Mouse (Mus musculus): ENCODE data around the gene Slit3. TPM values are rescaled to one million over a fixed set of nuclear protein-coding genes. Genes with fewer than 3 reads are reported as not detected.

Gene Slit3
- polyA plus RNA-seq, 1 experiment from 2014 or later: 9.0 TPM

GRCm38 (mm10) chr11:35625576-35625975 is 504.6 kb downstream of the Slit3 start:
- WGBS: 83% methylated on average over 5 of the region's 6 CpGs
- peaks cover 10% of the 10 kb centered on the region for H3K4me1 ChIP-seq (ENCODE audit: control insufficient read depth, insufficient read depth, low read depth, low read length)
- peak; percentile 25; the same call in 1 of the 2 replicates for ATAC-seq

GRCm38 (mm10) chr11:35626161-35626885 is 505.3 kb downstream of the Slit3 start:
- Histone ChIP-seq H3K4me2 (ENCODE audit: low read length) (no peak overlapping the region), H3K9me3 (ENCODE audit: control insufficient read depth, low read length) (no peaks in the 10 kb centered on the region), H3K9ac (ENCODE audit: low read depth, low read length) (no peak overlapping the region), H3K27ac (ENCODE audit: low read depth, low read length) (no peak overlapping the region), H3K4me1 (ENCODE audit: control insufficient read depth, insufficient read depth, low read depth, low read length) (peaks cover 10% of the 10 kb centered on the region), H3K27me3 (replicated peaks; ENCODE audit: control insufficient read depth, insufficient read depth, low read length) (no peaks in the 10 kb centered on the region; the same call in 1 of the 2 replicates), H3K4me3 (ENCODE audit: low read length) (no peak overlapping the region), H3K36me3 (ENCODE audit: control insufficient read depth, insufficient read depth, low read length) (no peaks in the 10 kb centered on the region)
- 72% methylated on average over 10 of the region's 10 CpGs for WGBS
- ATAC-seq: no peak

More at GRCm38 (mm10) chr11:35625576-35625975, 504.6 kb downstream of the Slit3 start:
- H3K27me3 ChIP-seq (replicated peaks; ENCODE audit: control insufficient read depth, insufficient read depth, low read length): no peaks in the 10 kb centered on the region; the same call in 1 of the 2 replicates
- no peak overlapping the region for H3K4me2 ChIP-seq (ENCODE audit: low read length)
- H3K9ac ChIP-seq (ENCODE audit: low read depth, low read length): no peak overlapping the region
- H3K9me3 ChIP-seq (ENCODE audit: control insufficient read depth, low read length): no peaks in the 10 kb centered on the region
- H3K4me3 ChIP-seq (ENCODE audit: low read length): no peak overlapping the region
- no peaks in the 10 kb centered on the region for H3K36me3 ChIP-seq (ENCODE audit: control insufficient read depth, insufficient read depth, low read length)
- H3K27ac ChIP-seq (ENCODE audit: low read depth, low read length): no peak overlapping the region

- Histone ChIP-seq H3K9ac (ENCODE audit: low read depth, low read length) (no peak overlapping the region), H3K9me3 (ENCODE audit: control insufficient read depth, low read length) (no peaks in the 10 kb centered on the region), H3K27ac (ENCODE audit: low read depth, low read length) (no peak overlapping the region), H3K4me1 (ENCODE audit: control insufficient read depth, insufficient read depth, low read depth, low read length) (peaks cover 10% of the 10 kb centered on the region), H3K36me3 (ENCODE audit: control insufficient read depth, insufficient read depth, low read length) (no peaks in the 10 kb centered on the region), H3K4me3 (ENCODE audit: low read length) (no peak overlapping the region), H3K27me3 (replicated peaks; ENCODE audit: control insufficient read depth, insufficient read depth, low read length) (no peaks in the 10 kb centered on the region), H3K4me2 (ENCODE audit: low read length) (no peak overlapping the region)
- 88% methylated on average over 3 of the region's 3 CpGs for WGBS
- ATAC-seq: no peak
Observed at GRCm38 (mm10) chr11:35627815-35628214, 506.8 kb downstream of the Slit3 start.

- ATAC-seq: no peak
Observed at GRCm38 (mm10) chr11:35632262-35632661, 511.2 kb downstream of the Slit3 start.

GRCm38 (mm10) chr11:35637102-35637501 is 516.1 kb downstream of the Slit3 start:
- Histone ChIP-seq H3K4me2 (ENCODE audit: low read length) (no peak overlapping the region), H3K4me3 (ENCODE audit: low read length) (no peak overlapping the region), H3K27me3 (replicated peaks; ENCODE audit: control insufficient read depth, insufficient read depth, low read length) (no peaks in the 10 kb centered on the region), H3K36me3 (ENCODE audit: control insufficient read depth, insufficient read depth, low read length) (no peaks in the 10 kb centered on the region), H3K27ac (ENCODE audit: low read depth, low read length) (no peak overlapping the region), H3K9me3 (ENCODE audit: control insufficient read depth, low read length) (no peaks in the 10 kb centered on the region), H3K4me1 (ENCODE audit: control insufficient read depth, insufficient read depth, low read depth, low read length) (peaks cover 9% of the 10 kb centered on the region), H3K9ac (ENCODE audit: low read depth, low read length) (no peak overlapping the region)
- no peak for ATAC-seq
- WGBS: 76% methylated on average over 7 of the region's 7 CpGs

More at GRCm38 (mm10) chr11:35632262-35632661, 511.2 kb downstream of the Slit3 start:
- Histone ChIP-seq H3K36me3 (ENCODE audit: control insufficient read depth, insufficient read depth, low read length) (no peaks in the 10 kb centered on the region), H3K4me1 (ENCODE audit: control insufficient read depth, insufficient read depth, low read depth, low read length) (no peaks in the 10 kb centered on the region), H3K27ac (ENCODE audit: low read depth, low read length) (no peak overlapping the region), H3K9ac (ENCODE audit: low read depth, low read length) (no peak overlapping the region), H3K4me2 (ENCODE audit: low read length) (no peak overlapping the region), H3K4me3 (ENCODE audit: low read length) (no peak overlapping the region), H3K9me3 (ENCODE audit: control insufficient read depth, low read length) (no peaks in the 10 kb centered on the region), H3K27me3 (replicated peaks; ENCODE audit: control insufficient read depth, insufficient read depth, low read length) (no peaks in the 10 kb centered on the region)
- WGBS: 89% methylated on average over 5 of the region's 5 CpGs

GRCm38 (mm10) chr11:35638862-35639384 is 517.9 kb downstream of the Slit3 start:
- H3K9ac ChIP-seq (ENCODE audit: low read depth, low read length): peak overlapping the region; percentile 41; the same call in 1 of the 2 replicates
- peak; percentile 62 for ATAC-seq
- WGBS: 14% methylated on average over 3 of the region's 3 CpGs
- H3K27ac ChIP-seq (ENCODE audit: low read depth, low read length): no peak overlapping the region
- no peaks in the 10 kb centered on the region for H3K27me3 ChIP-seq (replicated peaks; ENCODE audit: control insufficient read depth, insufficient read depth, low read length)
- no peak overlapping the region for H3K4me3 ChIP-seq (ENCODE audit: low read length)
- H3K4me1 ChIP-seq (ENCODE audit: control insufficient read depth, insufficient read depth, low read depth, low read length): peaks cover 9% of the 10 kb centered on the region
- no peaks in the 10 kb centered on the region for H3K36me3 ChIP-seq (ENCODE audit: control insufficient read depth, insufficient read depth, low read length)
- H3K4me2 ChIP-seq (ENCODE audit: low read length): peak overlapping the region; percentile 33; the same call in 1 of the 2 replicates
- H3K9me3 ChIP-seq (ENCODE audit: control insufficient read depth, low read length): no peaks in the 10 kb centered on the region

- ATAC-seq: peak; percentile 35
- H3K36me3 ChIP-seq (ENCODE audit: control insufficient read depth, insufficient read depth, low read length): no peaks in the 10 kb centered on the region
- no peaks in the 10 kb centered on the region for H3K9me3 ChIP-seq (ENCODE audit: control insufficient read depth, low read length)
- H3K4me2 ChIP-seq (ENCODE audit: low read length): peak overlapping the region; percentile 33; the same call in 1 of the 2 replicates
- no peak overlapping the region for H3K4me3 ChIP-seq (ENCODE audit: low read length)
- H3K27ac ChIP-seq (ENCODE audit: low read depth, low read length): no peak overlapping the region
- WGBS: 24% methylated on average over 11 of the region's 11 CpGs
- peak overlapping the region; percentile 41; the same call in 1 of the 2 replicates for H3K9ac ChIP-seq (ENCODE audit: low read depth, low read length)
- peaks cover 9% of the 10 kb centered on the region for H3K4me1 ChIP-seq (ENCODE audit: control insufficient read depth, insufficient read depth, low read depth, low read length)
- H3K27me3 ChIP-seq (replicated peaks; ENCODE audit: control insufficient read depth, insufficient read depth, low read length): no peaks in the 10 kb centered on the region
Observed at GRCm38 (mm10) chr11:35639428-35639827, 518.4 kb downstream of the Slit3 start.

- Histone ChIP-seq H3K4me3 (ENCODE audit: low read length) (no peak overlapping the region), H3K36me3 (ENCODE audit: control insufficient read depth, insufficient read depth, low read length) (no peaks in the 10 kb centered on the region), H3K9ac (ENCODE audit: low read depth, low read length) (no peak overlapping the region), H3K4me1 (ENCODE audit: control insufficient read depth, insufficient read depth, low read depth, low read length) (no peaks in the 10 kb centered on the region), H3K9me3 (ENCODE audit: control insufficient read depth, low read length) (no peaks in the 10 kb centered on the region), H3K4me2 (ENCODE audit: low read length) (no peak overlapping the region), H3K27me3 (replicated peaks; ENCODE audit: control insufficient read depth, insufficient read depth, low read length) (no peaks in the 10 kb centered on the region; the same call in 1 of the 2 replicates), H3K27ac (ENCODE audit: low read depth, low read length) (no peak overlapping the region)
- WGBS: 57% methylated on average over 10 of the region's 10 CpGs
- peak; percentile 77 for ATAC-seq
Observed at GRCm38 (mm10) chr11:35651286-35651685, 530.3 kb downstream of the Slit3 start.

- Histone ChIP-seq H3K36me3 (ENCODE audit: control insufficient read depth, insufficient read depth, low read length) (no peaks in the 10 kb centered on the region), H3K27me3 (replicated peaks; ENCODE audit: control insufficient read depth, insufficient read depth, low read length) (no peaks in the 10 kb centered on the region; the same call in 1 of the 2 replicates), H3K9ac (ENCODE audit: low read depth, low read length) (no peak overlapping the region), H3K27ac (ENCODE audit: low read depth, low read length) (no peak overlapping the region), H3K4me3 (ENCODE audit: low read length) (no peak overlapping the region), H3K4me1 (ENCODE audit: control insufficient read depth, insufficient read depth, low read depth, low read length) (no peaks in the 10 kb centered on the region), H3K9me3 (ENCODE audit: control insufficient read depth, low read length) (no peaks in the 10 kb centered on the region), H3K4me2 (ENCODE audit: low read length) (no peak overlapping the region)
- no peak for ATAC-seq
Observed at GRCm38 (mm10) chr11:35655836-35656235, 534.8 kb downstream of the Slit3 start.

Measured in hindbrain, embryonic 16.5 days (tissue).